Mouse (Mus musculus) right cerebral cortex, adult 2 months (tissue): Measurements from ENCODE around the gene Ago1.

Experiments
- DNase-seq, 2 experiments: peaks; one replicate each; pipeline ENCODE4 v3.0.0; 2021 to 2022; ENCODE audit warnings: low spot score in 2 of 2

The Ago1 gene

GRCm38 (mm10) chr4:126468285-126468901, at the start of gene Ago1:
Gene Ago1, minus strand, starts transcription at chr4:126468583.
- peak; percentile 93 for DNase-seq

- no peak for DNase-seq
Observed at GRCm38 (mm10) chr4:126512308-126513066, 44.1 kb upstream of the Ago1 start.

GRCm38 (mm10) chr4:126511013-126511412, 42.6 kb upstream of the Ago1 start:
- no peak for DNase-seq

GRCm38 (mm10) chr4:126509072-126509471, 40.7 kb upstream of the Ago1 start:
- no peak for DNase-seq

- DNase-seq: no peak
Observed at GRCm38 (mm10) chr4:126508110-126508899, 39.9 kb upstream of the Ago1 start.

- DNase-seq: no peak
Observed at GRCm38 (mm10) chr4:126502977-126503309, 34.6 kb upstream of the Ago1 start.

GRCm38 (mm10) chr4:126502141-126502976, 34.0 kb upstream of the Ago1 start:
- no peak for DNase-seq

- DNase-seq: no peak
Observed at GRCm38 (mm10) chr4:126498601-126499000, 30.2 kb upstream of the Ago1 start.

GRCm38 (mm10) chr4:126496963-126497362, 28.6 kb upstream of the Ago1 start:
- no peak for DNase-seq

GRCm38 (mm10) chr4:126495942-126496790, 27.8 kb upstream of the Ago1 start:
- DNase-seq: no peak

GRCm38 (mm10) chr4:126495453-126495852, 27.1 kb upstream of the Ago1 start:
- no peak for DNase-seq

- no peak for DNase-seq
Observed at GRCm38 (mm10) chr4:126493416-126493815, 25.0 kb upstream of the Ago1 start.

- no peak for DNase-seq
Observed at GRCm38 (mm10) chr4:126491977-126492376, 23.6 kb upstream of the Ago1 start.

- DNase-seq: no peak
Observed at GRCm38 (mm10) chr4:126490726-126491125, 22.3 kb upstream of the Ago1 start.

- no peak for DNase-seq
Observed at GRCm38 (mm10) chr4:126489811-126490210, 21.4 kb upstream of the Ago1 start.

- no peak for DNase-seq
Observed at GRCm38 (mm10) chr4:126486217-126486616, 17.8 kb upstream of the Ago1 start.

- no peak for DNase-seq
Observed at GRCm38 (mm10) chr4:126485065-126485464, 16.7 kb upstream of the Ago1 start.

- no peak for DNase-seq
Observed at GRCm38 (mm10) chr4:126483874-126484273, 15.5 kb upstream of the Ago1 start.

GRCm38 (mm10) chr4:126482951-126483350, 14.6 kb upstream of the Ago1 start:
- no peak for DNase-seq

GRCm38 (mm10) chr4:126481461-126481860, 13.1 kb upstream of the Ago1 start:
- no peak for DNase-seq

GRCm38 (mm10) chr4:126480288-126480687, 11.9 kb upstream of the Ago1 start:
- DNase-seq: no peak
